ENCODE assay signal across 33 mouse cellular contexts in the genomic region with DNA sequence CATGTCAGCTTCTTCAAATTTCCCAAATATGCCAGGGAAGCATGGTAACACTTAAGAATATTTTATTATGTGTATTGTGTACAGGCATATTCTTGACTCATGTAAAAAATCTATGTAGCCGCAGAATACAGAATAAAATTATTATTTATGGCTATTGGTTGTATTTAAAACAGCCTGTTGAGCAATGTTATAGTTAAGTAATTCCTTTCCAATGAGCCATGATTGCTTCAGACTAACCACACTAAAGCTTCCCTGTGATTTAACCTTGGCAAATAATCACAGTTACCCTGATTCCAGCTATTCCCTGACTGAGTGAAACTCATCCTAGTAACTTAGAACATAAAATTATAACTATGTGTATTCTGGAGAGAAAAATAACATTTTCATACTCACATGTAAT. TPM values are rescaled to one million over a fixed set of nuclear protein-coding genes. Genes with fewer than 3 reads are reported as not detected.
"Had no signal": no experiment of that assay in that cellular context is flagged by ENCODE, and none has a peak within 500 bp of the region (broad histone marks: within the 10 kb centered on the region; RNA-seq: fewer than 3 reads in every experiment).

No protein-coding gene starts in this region.

- H3K27me3 ChIP-seq: heart, embryonic 13.5 days; heart, embryonic 15.5 days; hindbrain, embryonic 13.5 days; hindbrain, embryonic 15.5 days; limb, embryonic 13.5 days; limb, embryonic 15.5 days; liver, embryonic 12.5 days had no signal

- H3K4me2 ChIP-seq: heart, embryonic 11.5 days; heart, embryonic 13.5 days; heart, embryonic 15.5 days; hindbrain, embryonic 13.5 days; hindbrain, embryonic 15.5 days; limb, embryonic 13.5 days; limb, embryonic 15.5 days; liver, embryonic 12.5 days had no signal

- ATAC-seq: hindbrain, postnatal 0 days; intestine, embryonic 16.5 days; liver, embryonic 12.5 days had no signal

- DNase-seq: gastrocnemius, adult 2 months; gastrocnemius, postnatal 10 days; gastrocnemius, postnatal 25 days; heart, adult 11 months; heart, adult 2 months; heart, postnatal 14 days; heart, postnatal 36 days; kidney, adult 18-20 months; kidney, adult 8-10 months; kidney, postnatal 10 days; kidney, postnatal 25 days; kidney, postnatal 4 days; layer of hippocampus, postnatal 36 days; left cerebral cortex, postnatal 4 days had no signal

- H3K4me1 ChIP-seq: heart, embryonic 13.5 days; heart, embryonic 15.5 days; hindbrain, embryonic 13.5 days; hindbrain, embryonic 15.5 days; limb, embryonic 13.5 days; limb, embryonic 15.5 days; liver, embryonic 12.5 days had no signal

- H3K36me3 ChIP-seq: heart, embryonic 13.5 days; heart, embryonic 15.5 days; hindbrain, embryonic 13.5 days; hindbrain, embryonic 15.5 days; limb, embryonic 13.5 days; limb, embryonic 15.5 days; liver, embryonic 12.5 days had no signal

- H3K9me3 ChIP-seq: heart, embryonic 15.5 days; limb, embryonic 15.5 days had no signal

- H3K9ac ChIP-seq: heart, embryonic 13.5 days; heart, embryonic 15.5 days; hindbrain, embryonic 13.5 days; hindbrain, embryonic 15.5 days; limb, embryonic 13.5 days; limb, embryonic 15.5 days; liver, embryonic 12.5 days; liver, embryonic 14.5 days had no signal

- H3K4me3 ChIP-seq: gastrocnemius, adult 2 months; heart, adult 2 months; heart, embryonic 13.5 days; heart, embryonic 15.5 days; hindbrain, embryonic 13.5 days; hindbrain, embryonic 15.5 days; layer of hippocampus, adult 2 months; limb, embryonic 13.5 days; limb, embryonic 15.5 days; liver, embryonic 12.5 days had no signal

- H3K27ac ChIP-seq: gastrocnemius, adult 2 months; heart, adult 2 months; heart, embryonic 13.5 days; heart, embryonic 15.5 days; hindbrain, embryonic 13.5 days; hindbrain, embryonic 15.5 days; hindbrain, postnatal 0 days; layer of hippocampus, adult 2 months; limb, embryonic 13.5 days; limb, embryonic 15.5 days; liver, embryonic 12.5 days; liver, embryonic 14.5 days had no signal

RNA-seq across cellular contexts. Expression of a gene that starts 56.7 kb away (rescaled TPM):
- polyA plus RNA-seq: heart, adult 2 months; heart, embryonic 11.5 days; heart, embryonic 13.5 days; heart, embryonic 15.5 days; heart, postnatal 0 days; hindbrain, embryonic 11.5 days; hindbrain, embryonic 13.5 days; hindbrain, embryonic 15.5 days; hindbrain, postnatal 0 days; intestine, embryonic 14.5 days; intestine, embryonic 16.5 days; kidney, embryonic 14.5 days; kidney, embryonic 16.5 days; limb, embryonic 11.5 days; limb, embryonic 13.5 days; limb, embryonic 15.5 days; liver, adult 2 months; liver, embryonic 12.5 days; liver, embryonic 14.5 days had no signal
